Mouse (Mus musculus): Measurements from ENCODE around the gene Ppp1r9b. TPM values are rescaled to one million over a fixed set of nuclear protein-coding genes. Genes with fewer than 3 reads are reported as not detected.

Gene Ppp1r9b
- polyA plus RNA-seq, 1 experiment from 2014 or later = 16.2 TPM

DNA sequence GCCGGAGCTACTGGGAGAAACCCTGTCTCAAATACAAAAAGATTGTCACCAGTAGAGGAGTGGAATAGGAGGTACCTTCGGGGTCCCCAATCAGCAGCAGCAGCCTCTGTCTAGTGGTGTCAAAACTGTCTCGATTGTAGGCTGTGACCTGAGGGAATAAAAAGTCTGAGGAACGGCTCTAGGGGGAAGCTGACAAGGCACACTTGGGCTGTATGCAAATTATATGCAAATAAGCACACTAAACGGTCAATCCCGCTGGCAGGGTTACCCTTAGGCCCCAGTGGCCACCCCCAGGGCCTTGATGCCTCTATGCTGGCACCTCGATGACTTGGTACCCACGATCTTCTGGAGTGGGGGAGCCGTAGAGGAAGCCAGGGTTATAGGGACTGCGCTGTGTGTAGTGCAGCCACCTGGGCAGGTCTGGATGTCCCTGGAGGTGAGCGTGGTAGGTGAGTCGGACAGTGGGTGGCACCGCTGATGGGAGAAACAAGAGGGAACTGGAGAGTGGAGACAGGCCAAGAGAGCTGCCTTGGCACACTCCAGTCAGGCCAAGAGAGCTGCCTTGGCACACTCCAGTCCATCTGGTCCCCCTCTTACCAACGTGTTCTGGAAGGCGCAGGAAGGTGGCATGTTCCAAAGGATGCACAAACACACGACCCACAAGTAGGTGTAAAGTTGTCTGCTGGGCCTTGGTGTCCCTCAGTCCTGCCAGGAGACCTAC is 18.8 kb upstream of the Ppp1r9b start:
- ATAC-seq (ENCODE audit: low FRiP score) = no peak

DNA sequence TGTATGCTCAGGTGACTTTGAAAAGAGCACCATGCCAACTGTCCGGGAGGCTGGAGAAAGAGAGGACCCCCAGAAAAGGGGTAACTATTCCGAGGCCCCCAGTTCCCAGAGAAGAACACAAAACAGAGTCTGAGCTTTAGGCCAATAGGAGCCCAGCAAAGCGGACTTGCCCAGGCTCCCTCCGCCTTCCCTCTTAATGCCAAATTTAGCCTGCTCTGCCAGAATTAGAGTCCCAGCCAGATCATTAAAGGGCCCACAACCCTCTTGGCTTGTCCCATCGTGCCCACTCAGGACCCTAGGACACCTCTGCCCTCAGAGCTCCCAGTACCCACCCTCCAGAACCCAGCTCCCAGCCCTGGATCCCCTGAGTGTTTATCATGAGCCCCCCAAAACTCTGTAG is 17.9 kb upstream of the Ppp1r9b start:
- no peaks in the 10 kb centered on the region for H3K9me3 ChIP-seq (ENCODE audit: control insufficient read depth, low read length)
- H3K4me2 ChIP-seq (replicated peaks; ENCODE audit: low read depth, low read length) = no peak overlapping the region
- H3K4me3 ChIP-seq (ENCODE audit: low read depth, low read length) = no peak overlapping the region
- no peak overlapping the region for H3K27ac ChIP-seq (ENCODE audit: low read depth, low read length)
- H3K4me1 ChIP-seq (replicated peaks; ENCODE audit: control insufficient read depth, insufficient read depth, low read length) = no peaks in the 10 kb centered on the region
- no peak overlapping the region for H3K9ac ChIP-seq (ENCODE audit: low read depth, low read length)
- DNase-seq (ENCODE audit: low spot score) (no peak), ATAC-seq (ENCODE audit: low FRiP score) (no peak)
- no peaks in the 10 kb centered on the region for H3K27me3 ChIP-seq (ENCODE audit: control insufficient read depth, insufficient read depth, low read length)
- no peaks in the 10 kb centered on the region for H3K36me3 ChIP-seq (ENCODE audit: control insufficient read depth, insufficient read depth, low read length)
- 61% methylated on average over 5 of the region's 5 CpGs for WGBS

More for the DNA sequence above, 18.8 kb upstream of the Ppp1r9b start:
- no peak overlapping the region for H3K4me3 ChIP-seq (ENCODE audit: low read depth, low read length)
- H3K27ac ChIP-seq (ENCODE audit: low read depth, low read length) = no peak overlapping the region
- no peaks in the 10 kb centered on the region for H3K9me3 ChIP-seq (ENCODE audit: control insufficient read depth, low read length)
- no peak for DNase-seq (ENCODE audit: low spot score)
- 66% methylated on average over 16 of the region's 16 CpGs for WGBS
- no peak overlapping the region for H3K4me2 ChIP-seq (replicated peaks; ENCODE audit: low read depth, low read length)
- H3K36me3 ChIP-seq (ENCODE audit: control insufficient read depth, insufficient read depth, low read length) = no peaks in the 10 kb centered on the region
- no peaks in the 10 kb centered on the region for H3K4me1 ChIP-seq (replicated peaks; ENCODE audit: control insufficient read depth, insufficient read depth, low read length)
- H3K27me3 ChIP-seq (ENCODE audit: control insufficient read depth, insufficient read depth, low read length) = no peaks in the 10 kb centered on the region
- H3K9ac ChIP-seq (ENCODE audit: low read depth, low read length) = no peak overlapping the region

DNA sequence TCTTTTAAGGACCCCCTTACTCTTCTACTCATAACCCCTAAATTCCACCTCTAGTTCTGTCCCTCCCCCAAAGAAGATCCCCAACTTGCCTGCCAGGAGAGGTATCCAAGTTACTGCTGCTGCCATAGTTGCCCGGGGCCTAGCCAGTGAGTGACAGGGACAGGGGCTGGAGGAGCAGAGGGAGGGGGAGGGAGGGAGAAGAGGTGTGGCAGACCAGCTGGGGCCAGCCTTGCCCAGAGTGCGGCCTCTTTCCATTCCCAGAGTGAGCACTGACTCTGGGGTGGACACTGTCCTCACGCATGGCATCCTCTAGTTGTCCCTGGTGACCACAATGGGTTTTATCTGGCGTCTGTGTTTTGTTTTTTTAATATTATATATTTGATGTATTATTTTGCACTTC is 17.5 kb upstream of the Ppp1r9b start:
- H3K9me3 ChIP-seq (ENCODE audit: control insufficient read depth, low read length) = no peaks in the 10 kb centered on the region
- H3K27ac ChIP-seq (ENCODE audit: low read depth, low read length) = no peak overlapping the region
- peak; percentile 53 for DNase-seq (ENCODE audit: low spot score)
- no peaks in the 10 kb centered on the region for H3K4me1 ChIP-seq (replicated peaks; ENCODE audit: control insufficient read depth, insufficient read depth, low read length)
- H3K4me2 ChIP-seq (replicated peaks; ENCODE audit: low read depth, low read length) = no peak overlapping the region
- H3K27me3 ChIP-seq (ENCODE audit: control insufficient read depth, insufficient read depth, low read length) = no peaks in the 10 kb centered on the region
- WGBS = 47% methylated on average over 4 of the region's 4 CpGs
- no peaks in the 10 kb centered on the region for H3K36me3 ChIP-seq (ENCODE audit: control insufficient read depth, insufficient read depth, low read length)
- no peak overlapping the region for H3K9ac ChIP-seq (ENCODE audit: low read depth, low read length)
- H3K4me3 ChIP-seq (ENCODE audit: low read depth, low read length) = no peak overlapping the region
- ATAC-seq (ENCODE audit: low FRiP score) = peak; percentile 58; the same call in 1 of the 2 replicates

DNA sequence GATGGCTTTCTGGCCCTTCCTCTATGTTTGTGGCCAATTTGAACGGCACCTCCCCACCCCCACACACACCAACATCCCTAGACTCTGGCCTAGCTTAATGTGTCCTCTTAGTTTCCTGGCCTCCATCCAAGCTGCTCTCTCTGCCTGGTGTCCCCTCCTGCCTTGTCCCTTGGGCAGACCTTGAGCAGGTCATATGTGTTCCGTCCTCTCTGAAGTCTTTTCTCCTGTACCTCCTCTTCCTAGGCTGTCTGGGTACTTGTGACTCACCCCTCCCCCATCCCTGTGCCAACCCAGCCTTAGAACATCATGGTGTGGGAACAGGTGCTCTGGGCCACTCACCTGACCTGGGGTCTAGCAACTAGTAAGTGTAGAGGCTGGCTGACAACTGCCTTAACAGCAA is 15.9 kb upstream of the Ppp1r9b start:
- Histone ChIP-seq H3K36me3 (ENCODE audit: control insufficient read depth, insufficient read depth, low read length) (no peaks in the 10 kb centered on the region), H3K4me1 (replicated peaks; ENCODE audit: control insufficient read depth, insufficient read depth, low read length) (no peaks in the 10 kb centered on the region; the same call in 1 of the 2 replicates), H3K9ac (ENCODE audit: low read depth, low read length) (no peak overlapping the region), H3K27ac (ENCODE audit: low read depth, low read length) (no peak overlapping the region), H3K27me3 (ENCODE audit: control insufficient read depth, insufficient read depth, low read length) (no peaks in the 10 kb centered on the region), H3K9me3 (ENCODE audit: control insufficient read depth, low read length) (no peaks in the 10 kb centered on the region), H3K4me3 (ENCODE audit: low read depth, low read length) (no peak overlapping the region), H3K4me2 (replicated peaks; ENCODE audit: low read depth, low read length) (no peak overlapping the region)
- DNase-seq (ENCODE audit: low spot score) (no peak), ATAC-seq (ENCODE audit: low FRiP score) (no peak)
- 91% methylated on average over 2 of the region's 2 CpGs for WGBS

DNA sequence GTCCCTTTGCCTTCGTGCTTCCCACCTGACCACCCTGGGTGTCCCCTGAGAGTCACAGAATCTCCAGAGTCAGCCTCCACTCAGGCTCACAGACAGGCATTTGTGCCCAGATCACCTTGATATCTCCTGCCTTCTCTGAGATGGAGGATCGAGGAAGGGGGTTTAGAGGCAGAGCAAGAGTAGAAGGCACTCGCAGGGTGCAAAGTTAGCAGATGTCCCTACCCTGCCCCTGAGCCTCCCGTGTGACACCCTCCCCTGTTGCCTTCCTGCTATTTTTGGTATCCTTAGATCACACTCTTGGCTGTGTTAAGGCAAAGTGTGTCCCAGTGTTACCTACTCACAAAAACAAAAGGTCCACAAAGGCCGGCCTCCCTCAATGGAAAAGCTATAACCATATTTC is 14.6 kb upstream of the Ppp1r9b start, which contains the start of gene Sgca:
TSS of gene Sgca (minus strand) at position 129 of the 400 bp plus-strand sequence.
- Histone ChIP-seq H3K4me1 (replicated peaks; ENCODE audit: control insufficient read depth, insufficient read depth, low read length) (no peaks in the 10 kb centered on the region; the same call in 1 of the 2 replicates), H3K9me3 (ENCODE audit: control insufficient read depth, low read length) (no peaks in the 10 kb centered on the region), H3K27ac (ENCODE audit: low read depth, low read length) (no peak within 1 kb of the TSS), H3K4me2 (replicated peaks; ENCODE audit: low read depth, low read length) (no peak within 1 kb of the TSS), H3K27me3 (ENCODE audit: control insufficient read depth, insufficient read depth, low read length) (no peaks in the 10 kb centered on the region), H3K9ac (ENCODE audit: low read depth, low read length) (no peak within 1 kb of the TSS), H3K4me3 (ENCODE audit: low read depth, low read length) (no peak within 1 kb of the TSS), H3K36me3 (ENCODE audit: control insufficient read depth, insufficient read depth, low read length) (no peaks in the 10 kb centered on the region)
- 77% methylated on average over 5 of the region's 5 CpGs for WGBS
- ATAC-seq (ENCODE audit: low FRiP score) (no peak), DNase-seq (ENCODE audit: low spot score) (no peak)

DNA sequence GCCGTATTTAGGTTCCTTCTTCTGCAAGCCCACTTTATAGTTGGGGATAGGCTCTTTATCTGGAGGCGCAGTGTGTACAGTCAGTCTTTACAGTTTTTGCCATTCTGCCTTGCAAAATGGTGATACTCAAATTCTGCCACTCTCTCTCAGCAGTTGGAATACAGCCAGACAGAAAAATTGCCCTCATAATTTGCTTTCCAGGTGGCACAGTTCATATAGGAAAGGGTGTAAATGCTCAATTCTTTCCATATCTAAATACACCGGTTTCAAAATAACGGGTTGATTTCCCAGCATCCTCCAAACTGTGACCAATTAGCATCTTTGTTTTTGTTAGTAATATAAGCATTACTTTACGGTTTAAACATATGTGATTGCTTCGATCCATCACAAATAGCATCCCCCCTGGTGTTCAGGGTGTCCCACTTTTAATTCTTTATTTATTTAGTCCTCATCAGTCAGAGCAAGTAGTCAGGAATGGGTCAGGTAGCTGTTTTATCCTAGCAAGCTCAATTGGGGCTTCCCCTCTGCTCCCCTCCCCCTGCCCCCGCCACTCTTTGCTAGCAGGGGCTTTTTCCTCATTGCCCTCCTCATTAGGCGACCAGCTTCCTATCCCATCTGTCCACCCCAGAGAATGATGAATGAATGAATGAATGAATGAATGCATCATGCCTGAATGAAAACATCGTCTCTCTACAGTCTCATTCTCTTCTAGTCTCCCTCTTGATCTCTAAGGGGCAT is 12.5 kb upstream of the Ppp1r9b start:
- ATAC-seq (ENCODE audit: low FRiP score) (peak; percentile 79), DNase-seq (ENCODE audit: low spot score) (no peak)
- WGBS = 50% methylated on average over 9 of the region's 9 CpGs
- no peaks in the 10 kb centered on the region for H3K36me3 ChIP-seq (ENCODE audit: control insufficient read depth, insufficient read depth, low read length)
- H3K27ac ChIP-seq (ENCODE audit: low read depth, low read length) = peak overlapping the region; percentile 86
- H3K4me1 ChIP-seq (replicated peaks; ENCODE audit: control insufficient read depth, insufficient read depth, low read length) = no peaks in the 10 kb centered on the region; the same call in 1 of the 2 replicates
- H3K27me3 ChIP-seq (ENCODE audit: control insufficient read depth, insufficient read depth, low read length) = no peaks in the 10 kb centered on the region
- peak overlapping the region; percentile 54 for H3K9ac ChIP-seq (ENCODE audit: low read depth, low read length)
- peak overlapping the region; percentile 25 for H3K4me2 ChIP-seq (replicated peaks; ENCODE audit: low read depth, low read length)
- no peaks in the 10 kb centered on the region for H3K9me3 ChIP-seq (ENCODE audit: control insufficient read depth, low read length)
- H3K4me3 ChIP-seq (ENCODE audit: low read depth, low read length) = peak overlapping the region; percentile 14; the same call in 1 of the 2 replicates

DNA sequence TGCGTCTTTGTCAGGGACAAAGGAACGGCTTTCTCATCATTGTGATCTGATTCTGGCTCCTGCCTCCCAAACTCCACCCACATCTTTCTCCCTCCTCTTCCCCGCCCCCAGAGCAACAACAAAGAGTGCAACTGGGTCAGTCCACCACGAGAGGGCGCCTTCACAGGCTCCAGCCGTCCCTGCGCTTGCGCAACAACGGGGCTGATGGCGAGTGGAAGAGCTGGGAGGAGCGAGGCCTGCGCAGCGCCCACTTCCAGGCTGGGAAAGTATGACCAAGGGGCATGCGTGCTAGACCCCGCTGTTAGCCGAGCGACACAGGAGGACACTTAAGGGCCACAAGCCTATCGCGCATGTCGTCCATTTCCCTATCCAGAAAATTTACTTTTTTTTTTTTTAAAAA is 11.9 kb upstream of the Ppp1r9b start:
- no peaks in the 10 kb centered on the region; the same call in 1 of the 2 replicates for H3K4me1 ChIP-seq (replicated peaks; ENCODE audit: control insufficient read depth, insufficient read depth, low read length)
- no peaks in the 10 kb centered on the region for H3K9me3 ChIP-seq (ENCODE audit: control insufficient read depth, low read length)
- H3K9ac ChIP-seq (ENCODE audit: low read depth, low read length) = peak overlapping the region; percentile 54
- 0% methylated on average over 20 of the region's 20 CpGs for WGBS
- H3K27me3 ChIP-seq (ENCODE audit: control insufficient read depth, insufficient read depth, low read length) = no peaks in the 10 kb centered on the region
- H3K27ac ChIP-seq (ENCODE audit: low read depth, low read length) = peak overlapping the region; percentile 86
- DNase-seq (ENCODE audit: low spot score) = peak; percentile 98
- H3K4me2 ChIP-seq (replicated peaks; ENCODE audit: low read depth, low read length) = peak overlapping the region; percentile 25
- peak; percentile 92 for ATAC-seq (ENCODE audit: low FRiP score)
- H3K36me3 ChIP-seq (ENCODE audit: control insufficient read depth, insufficient read depth, low read length) = no peaks in the 10 kb centered on the region
- peak overlapping the region; percentile 14; the same call in 1 of the 2 replicates for H3K4me3 ChIP-seq (ENCODE audit: low read depth, low read length)

DNA sequence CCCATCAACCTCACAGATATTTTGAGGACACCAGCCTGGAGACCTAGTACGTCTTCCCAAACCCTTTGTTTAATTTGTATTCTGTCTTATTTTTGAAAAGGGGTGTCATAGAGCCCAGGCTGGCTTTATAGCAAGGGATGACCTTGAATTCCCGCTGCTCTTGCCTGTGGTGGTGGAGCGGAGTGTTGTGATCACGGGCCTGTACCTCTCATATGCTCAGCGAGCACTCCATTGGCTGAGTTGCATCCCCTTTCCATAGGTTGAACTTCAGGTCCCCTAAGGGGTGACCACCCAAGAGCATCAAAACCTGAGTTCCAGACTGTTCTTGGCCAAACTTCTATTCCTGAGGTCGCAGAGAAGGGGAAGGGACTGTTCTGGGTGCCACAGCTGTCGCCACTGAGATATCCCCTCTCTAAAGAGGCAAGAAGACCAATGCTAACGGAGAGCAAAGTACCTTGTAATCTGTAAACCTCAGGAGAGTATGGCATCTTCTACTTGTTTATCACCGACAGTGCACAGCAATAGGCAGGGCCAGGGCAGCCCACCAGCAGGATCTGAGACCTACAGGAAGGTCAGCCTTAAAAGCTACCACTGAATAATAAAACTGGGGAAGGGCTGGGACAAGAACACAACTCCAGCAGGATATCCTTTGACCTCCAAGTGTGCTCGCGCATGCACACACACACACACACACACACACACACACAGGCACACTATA is 11.2 kb upstream of the Ppp1r9b start:
- peak overlapping the region; percentile 4; the same call in 1 of the 2 replicates for H3K27ac ChIP-seq (ENCODE audit: low read depth, low read length)
- 76% methylated on average over 11 of the region's 11 CpGs for WGBS
- H3K36me3 ChIP-seq (ENCODE audit: control insufficient read depth, insufficient read depth, low read length) = no peaks in the 10 kb centered on the region
- no peak overlapping the region for H3K4me3 ChIP-seq (ENCODE audit: low read depth, low read length)
- H3K4me2 ChIP-seq (replicated peaks; ENCODE audit: low read depth, low read length) = peak overlapping the region; percentile 25; the same call in 1 of the 2 replicates
- H3K9ac ChIP-seq (ENCODE audit: low read depth, low read length) = peak overlapping the region; percentile 54; the same call in 1 of the 2 replicates
- DNase-seq (ENCODE audit: low spot score) (no peak), ATAC-seq (ENCODE audit: low FRiP score) (peak; percentile 29; the same call in 1 of the 2 replicates)
- no peaks in the 10 kb centered on the region for H3K9me3 ChIP-seq (ENCODE audit: control insufficient read depth, low read length)
- no peaks in the 10 kb centered on the region; the same call in 1 of the 2 replicates for H3K4me1 ChIP-seq (replicated peaks; ENCODE audit: control insufficient read depth, insufficient read depth, low read length)
- no peaks in the 10 kb centered on the region for H3K27me3 ChIP-seq (ENCODE audit: control insufficient read depth, insufficient read depth, low read length)

All from hindbrain, embryonic 11.5 days (tissue).